Mouse (Mus musculus) ES-CJ7 (cell line): ENCODE measurements at regions not wholly inside any gene's neighbourhood (a gene's known extent, or its start where the extent isn't known, plus 50 kb on each side); places are given as distances from the start of the nearest gene placed in this dataset.

Source experiments
- DNase-seq: peaks from one replicate; pipeline ENCODE4 v3.0.0; 2011; ENCODE audit warnings: low read depth, low spot score

GRCm38 (mm10) chr19:56039091-56040004 is 247.6 kb upstream of the Habp2 start:
- no peak for DNase-seq

DNA sequence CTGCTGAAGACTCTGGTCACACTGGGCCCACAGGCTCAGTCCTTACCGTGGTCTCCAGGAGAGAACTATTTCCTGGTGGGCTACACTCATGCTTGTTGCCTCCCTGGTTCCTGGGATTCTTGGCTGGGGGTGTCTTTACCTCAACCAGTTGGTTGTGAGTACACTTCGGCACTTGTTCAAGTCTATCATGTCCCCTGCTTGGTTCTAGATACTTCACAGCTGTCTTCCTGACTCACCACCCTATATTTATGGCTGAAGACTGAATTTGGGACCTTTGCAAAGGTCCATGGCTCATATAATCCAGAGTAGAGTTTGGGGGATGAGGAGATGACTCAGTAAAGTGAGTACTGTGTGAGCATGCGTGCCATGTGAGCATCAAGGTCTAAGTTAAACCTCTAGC is 245.0 kb upstream of the Habp2 start:
- no peak for DNase-seq

GRCm38 (mm10) chr19:56046784-56047390 is 240.1 kb upstream of the Habp2 start:
- no peak for DNase-seq

DNA sequence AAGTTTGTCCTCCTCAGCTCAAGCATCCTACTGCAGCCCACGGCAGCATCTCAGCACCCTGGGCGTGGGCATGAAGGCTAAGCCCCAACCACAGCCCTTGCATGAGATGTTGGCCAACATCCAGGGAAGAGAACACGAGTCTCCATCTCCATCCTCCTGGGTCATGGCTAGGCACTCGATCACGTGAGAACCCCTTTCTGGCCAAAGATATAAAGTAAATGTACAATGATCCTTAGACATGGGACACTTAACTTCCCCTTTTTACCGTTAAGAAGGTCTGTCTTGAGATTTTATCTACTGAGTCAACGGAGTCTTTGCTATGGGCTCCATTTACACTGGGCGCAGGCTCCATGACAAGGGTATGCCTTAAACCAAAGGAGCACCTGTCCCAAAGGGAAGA is 232.8 kb upstream of the Habp2 start:
- no peak for DNase-seq

DNA sequence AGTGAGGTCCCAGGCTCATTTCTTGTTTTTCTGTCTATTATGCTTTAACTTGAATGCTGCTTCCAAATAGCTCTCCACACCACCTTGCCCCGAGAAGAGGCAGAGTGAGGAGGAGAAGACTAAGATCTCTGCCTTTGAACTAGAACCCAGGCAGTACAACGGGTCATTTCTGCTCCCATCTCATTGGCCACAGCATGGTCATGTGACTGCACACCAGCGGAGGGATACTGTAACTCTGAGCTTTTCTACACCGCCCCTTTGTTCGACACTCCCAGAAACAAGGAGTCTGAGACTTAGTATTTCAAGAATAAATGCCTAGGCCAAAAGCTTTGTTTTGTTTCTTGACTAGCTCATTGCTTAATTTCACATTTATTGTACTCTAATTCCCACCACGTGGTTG is 230.5 kb upstream of the Habp2 start:
- no peak for DNase-seq

GRCm38 (mm10) chr19:56061882-56062540 is 224.9 kb upstream of the Habp2 start:
- no peak for DNase-seq

GRCm38 (mm10) chr19:56063099-56063498 is 223.8 kb upstream of the Habp2 start:
- DNase-seq = no peak

DNA sequence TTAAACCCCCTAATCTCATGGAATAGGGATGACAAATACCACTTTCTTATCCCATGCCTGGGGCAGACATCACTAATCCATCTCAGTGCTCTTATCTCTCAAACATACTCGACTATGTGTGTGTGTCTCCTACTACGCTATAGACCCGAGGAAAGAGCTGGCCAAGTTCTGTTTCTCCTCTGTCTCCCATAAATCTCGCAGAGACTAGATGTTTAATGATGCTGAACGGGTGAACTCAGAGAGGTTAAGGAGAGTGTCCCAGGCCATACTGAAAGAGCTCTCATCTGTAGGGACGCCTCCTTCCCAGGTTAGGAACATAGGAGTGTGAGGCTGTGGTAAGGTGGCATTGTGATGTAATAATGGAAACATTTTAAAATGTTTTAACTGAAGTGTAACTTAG is 221.2 kb upstream of the Habp2 start:
- DNase-seq = no peak

DNA sequence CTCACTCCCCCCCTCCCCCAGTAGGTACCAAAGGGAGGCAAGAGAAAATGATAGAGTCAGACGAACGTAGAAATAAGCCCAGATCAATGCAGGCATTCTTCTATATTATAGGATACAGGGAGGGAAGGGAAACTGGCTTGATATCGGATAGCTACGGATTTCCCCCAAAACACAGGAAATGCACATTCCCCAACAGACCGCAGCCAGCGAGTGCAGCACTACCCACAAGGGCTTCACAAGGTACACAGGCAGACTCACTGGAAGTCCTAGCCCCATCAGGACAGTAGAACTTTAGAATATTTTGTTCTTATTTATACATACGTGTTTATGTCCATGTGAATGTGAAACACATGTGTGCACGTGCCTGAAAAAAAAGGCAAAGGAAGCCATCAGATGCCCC is 218.8 kb upstream of the Habp2 start:
- no peak for DNase-seq

DNA sequence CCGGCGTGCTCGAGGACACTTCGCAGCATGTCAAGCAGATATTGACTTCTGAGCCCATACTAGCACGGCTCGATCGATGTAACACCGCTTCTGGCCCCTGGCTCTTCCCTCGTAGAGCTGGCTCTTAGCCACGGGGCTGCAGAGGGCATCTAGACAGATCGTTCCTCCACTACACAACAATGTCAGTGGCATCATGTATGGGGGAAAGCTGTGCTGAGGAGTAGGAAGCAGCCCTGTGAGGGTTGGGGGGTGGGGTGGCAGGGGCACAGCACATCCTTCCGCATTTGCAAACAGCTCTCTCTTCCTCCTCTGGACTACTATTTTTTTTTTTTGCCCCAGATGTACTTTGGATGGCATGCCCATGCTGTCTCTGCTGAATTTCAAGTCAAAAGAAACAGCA is 218.1 kb upstream of the Habp2 start:
- DNase-seq = no peak

GRCm38 (mm10) chr19:56069266-56069665 is 217.7 kb upstream of the Habp2 start:
- DNase-seq = no peak

GRCm38 (mm10) chr19:56071340-56071739 is 215.6 kb upstream of the Habp2 start:
- DNase-seq = no peak

GRCm38 (mm10) chr19:56076128-56076527 is 210.8 kb upstream of the Habp2 start:
- no peak for DNase-seq

DNA sequence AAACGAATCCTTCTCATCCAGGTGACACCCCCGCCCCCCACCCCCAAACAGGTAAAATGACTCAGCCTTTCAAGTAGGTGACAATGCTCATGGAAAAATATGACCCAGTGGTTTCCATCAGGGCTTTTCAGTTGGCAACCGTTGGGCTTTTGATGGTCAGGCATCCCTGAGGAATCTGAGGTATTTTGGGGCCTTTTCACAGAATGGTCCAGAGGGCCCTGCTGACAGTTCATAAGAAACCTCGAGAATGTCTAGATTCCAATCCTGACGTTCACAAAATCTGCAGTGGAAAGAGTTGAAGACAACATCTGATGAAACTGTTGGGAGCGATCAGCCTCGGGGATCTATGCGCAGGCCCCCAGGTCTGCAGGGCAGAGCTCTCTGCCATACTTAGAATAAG is 209.4 kb upstream of the Habp2 start:
- DNase-seq = no peak

DNA sequence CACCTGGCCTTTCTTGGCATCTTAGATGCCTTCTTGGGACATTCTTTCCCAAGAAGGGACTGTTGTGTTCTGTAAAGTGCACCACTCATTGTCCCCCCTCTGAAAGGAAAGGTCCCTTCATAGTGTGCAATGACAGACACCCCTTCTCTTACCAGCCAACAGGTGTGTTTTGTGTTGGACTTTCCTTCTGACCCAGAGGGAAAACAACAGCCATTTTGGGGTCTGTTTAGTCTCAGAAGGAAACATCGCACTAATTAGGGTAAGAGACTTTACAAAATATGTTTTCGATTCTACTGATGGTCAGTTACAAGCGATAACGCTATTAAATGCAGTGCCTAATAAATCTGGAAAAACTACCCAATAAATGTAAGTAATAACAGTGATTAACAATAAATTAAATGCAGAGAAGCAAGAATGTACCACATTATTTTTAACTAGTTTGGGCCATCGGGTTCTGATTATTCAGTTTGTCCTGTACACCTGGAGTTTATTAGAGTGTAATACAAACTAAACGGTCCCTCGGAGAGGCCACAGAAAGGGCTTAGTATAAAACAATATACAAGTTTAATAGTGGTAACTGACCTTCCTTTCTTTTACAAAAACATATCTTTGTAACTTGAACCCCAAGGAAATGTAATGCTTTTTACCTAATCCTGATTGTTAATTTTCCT is 200.4 kb upstream of the Habp2 start:
- DNase-seq = no peak

DNA sequence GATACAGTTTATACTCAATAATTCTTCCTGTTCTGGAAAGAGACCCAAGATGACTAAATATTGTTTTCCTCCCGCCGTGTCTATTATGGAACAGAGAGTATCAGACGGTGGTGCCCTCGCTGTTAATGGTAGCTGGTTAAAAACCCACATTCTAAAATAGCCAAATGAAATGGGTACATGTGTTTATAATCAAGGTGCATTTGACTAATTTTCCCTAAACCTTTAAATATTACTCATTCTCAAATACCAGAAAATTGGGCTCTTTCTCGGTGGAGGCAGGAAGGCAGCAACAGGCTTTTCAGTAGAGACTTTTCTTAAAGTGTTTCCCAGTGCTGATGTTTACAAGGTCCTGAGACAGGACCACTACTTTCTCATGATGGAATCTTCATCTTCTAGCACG is 199.8 kb upstream of the Habp2 start:
- DNase-seq = no peak

DNA sequence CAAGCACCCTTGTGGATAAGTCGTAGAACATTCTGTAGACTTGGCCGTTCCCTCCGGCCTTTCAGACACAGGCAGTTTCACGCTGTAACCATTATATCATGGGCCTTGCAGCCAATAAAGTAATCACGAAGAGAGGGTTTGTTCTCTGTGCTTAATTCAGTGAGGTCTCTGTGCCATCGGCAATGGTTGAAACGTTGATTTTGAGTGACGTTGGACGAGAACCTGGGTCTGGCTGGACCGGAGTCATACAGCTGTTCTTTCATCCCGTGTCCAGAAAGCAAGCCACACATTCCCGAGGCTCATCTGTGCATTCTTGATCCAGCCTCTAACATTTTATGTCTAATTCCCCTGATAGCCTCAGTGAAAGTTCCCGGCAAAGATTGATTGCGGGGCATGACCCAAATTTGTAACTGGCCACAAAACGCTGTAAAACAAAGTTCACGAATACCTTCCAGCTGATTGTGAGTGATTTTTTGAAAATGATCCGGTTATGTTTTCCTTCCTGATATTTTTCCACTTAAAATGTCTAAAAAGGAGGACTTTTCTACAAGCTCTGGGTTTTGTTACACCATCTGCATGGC is 197.1 kb upstream of the Habp2 start:
- no peak for DNase-seq

- DNase-seq = no peak
Observed at GRCm38 (mm10) chr19:56091581-56091980, 195.4 kb upstream of the Habp2 start.

GRCm38 (mm10) chr19:56095873-56096272 is 191.1 kb upstream of the Habp2 start:
- DNase-seq = no peak

DNA sequence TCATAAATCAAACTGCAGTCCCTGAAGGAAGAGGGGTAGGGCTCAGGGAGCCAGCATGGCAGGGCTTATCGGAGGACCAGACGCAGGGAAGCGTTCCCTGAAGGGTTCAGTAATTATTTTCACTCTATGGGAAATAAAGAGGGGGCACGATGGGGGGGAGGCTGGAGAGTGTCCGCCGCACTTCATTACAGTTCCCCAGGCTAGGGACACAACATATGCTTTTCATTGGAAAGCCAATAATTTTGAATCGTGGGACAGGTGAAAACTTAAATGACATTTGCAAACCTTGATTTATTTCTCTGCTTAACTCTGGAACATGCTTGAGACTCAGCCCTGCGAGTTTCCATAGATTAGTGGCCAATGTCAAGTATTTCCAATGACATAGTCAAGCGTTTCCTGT is 187.2 kb upstream of the Habp2 start:
- no peak for DNase-seq

GRCm38 (mm10) chr19:56100131-56100872 is 186.6 kb upstream of the Habp2 start:
- peak; percentile 57 for DNase-seq
